Mouse (Mus musculus): ENCODE measurements at regions not wholly inside any gene's neighbourhood (a gene's known extent, or its start where the extent isn't known, plus 50 kb on each side); places are given as distances from the start of the nearest gene placed in this dataset.
"Not testable (repeated sequence)": the region's sequence is repeated elsewhere in the genome, so short reads cannot be mapped to it uniquely, and the experiment has no call there.

DNA sequence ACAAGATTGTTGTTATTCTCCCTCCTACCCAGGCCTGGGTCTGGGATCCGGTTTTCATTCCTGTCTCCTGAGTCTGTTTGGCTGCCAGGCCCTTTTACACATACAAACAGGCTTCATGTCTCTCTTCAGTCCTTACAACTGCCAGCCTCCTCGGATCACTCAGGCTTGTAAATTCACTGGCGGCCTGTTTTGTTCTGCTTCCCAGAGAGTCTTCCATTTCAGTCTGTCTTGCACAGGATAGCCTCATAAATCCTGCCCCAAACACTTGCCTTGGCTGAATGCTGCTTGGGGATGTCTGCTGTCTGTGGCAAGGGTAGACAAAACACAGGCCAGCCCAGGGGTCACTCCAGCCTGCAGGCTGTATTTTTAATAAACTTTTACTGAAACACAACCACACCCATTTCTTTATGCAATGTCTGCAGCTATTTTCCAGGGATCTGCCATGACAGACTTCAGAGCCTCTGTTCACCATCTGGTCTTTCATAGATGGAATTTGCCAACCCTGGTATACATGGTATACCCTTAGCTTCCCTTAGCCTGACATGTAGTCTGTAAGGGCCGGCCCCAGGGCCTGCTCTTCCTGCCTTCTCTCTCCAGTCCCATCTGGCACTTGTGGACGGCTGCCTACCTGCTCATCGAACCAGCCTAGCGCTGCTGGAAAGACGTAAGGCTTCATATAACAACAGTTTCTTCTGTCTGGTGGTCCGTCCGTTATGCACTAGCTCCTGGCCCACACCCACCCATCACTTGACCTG, 149.0 kb upstream of the Mocs1 start:
- no peak for DNase-seq (ENCODE audit: low spot score in 2 of 2)

DNA sequence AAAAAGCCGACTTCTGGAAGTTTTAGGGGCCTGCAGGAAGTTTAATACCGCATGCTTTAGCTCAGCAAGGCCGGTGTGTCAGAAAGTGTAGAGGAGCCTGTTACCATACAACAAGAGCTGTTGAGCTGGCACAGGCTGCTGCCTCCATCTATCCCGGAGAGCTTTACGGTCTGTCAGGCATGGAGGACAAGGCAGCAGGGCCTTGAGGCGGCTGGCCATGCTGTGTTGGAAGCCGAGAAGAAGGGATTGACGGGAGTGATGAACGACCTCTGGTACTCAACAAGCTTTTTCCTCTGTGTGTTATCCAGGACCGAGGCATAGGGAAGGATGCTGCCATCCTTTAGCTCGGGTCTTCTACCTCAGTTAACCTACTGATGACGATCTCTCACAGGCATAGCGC, 146.8 kb upstream of the Mocs1 start:
- no peak for DNase-seq (ENCODE audit: low spot score in 2 of 2)

DNA sequence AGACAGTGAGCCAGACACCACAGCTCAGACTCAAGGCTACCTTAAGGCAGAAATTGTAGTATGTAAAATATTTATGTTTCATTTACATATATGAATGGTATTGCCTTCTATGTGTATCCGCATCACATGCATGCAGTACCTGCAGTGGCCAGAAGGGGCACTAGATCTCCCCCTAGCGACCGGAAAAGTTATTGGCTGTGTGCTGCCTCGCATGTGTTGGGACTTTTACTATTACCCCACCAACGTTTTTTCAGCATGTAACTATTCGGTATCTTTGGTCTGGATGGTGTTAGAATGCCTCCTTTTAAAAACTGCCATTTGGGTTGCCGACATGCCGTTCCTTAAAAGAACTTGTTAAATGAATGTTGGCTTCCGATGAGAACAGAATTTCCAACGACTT, 145.7 kb upstream of the Mocs1 start:
- DNase-seq (ENCODE audit: low spot score in 2 of 2): no peak

DNA sequence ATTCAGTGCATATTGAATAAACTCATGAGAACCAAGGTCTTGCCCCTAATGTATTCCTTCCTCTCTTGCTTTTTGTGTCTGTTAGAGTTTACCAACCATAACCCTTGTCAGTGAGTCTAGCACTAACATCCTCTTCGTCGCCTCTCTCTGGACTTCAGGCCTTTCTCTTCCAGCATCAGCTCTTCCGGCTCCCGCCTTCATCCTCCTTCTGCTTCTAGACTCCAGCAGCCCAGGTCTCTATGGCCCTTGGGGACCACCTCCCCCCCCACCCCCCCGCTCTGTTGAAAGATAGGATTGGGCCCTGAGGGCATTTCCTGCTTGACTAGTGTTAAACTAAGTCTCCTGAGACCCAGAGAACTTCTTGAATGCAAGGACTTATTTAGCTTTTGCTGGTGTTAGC, 144.7 kb upstream of the Mocs1 start:
- DNase-seq (ENCODE audit: low spot score in 2 of 2): no peak

DNA sequence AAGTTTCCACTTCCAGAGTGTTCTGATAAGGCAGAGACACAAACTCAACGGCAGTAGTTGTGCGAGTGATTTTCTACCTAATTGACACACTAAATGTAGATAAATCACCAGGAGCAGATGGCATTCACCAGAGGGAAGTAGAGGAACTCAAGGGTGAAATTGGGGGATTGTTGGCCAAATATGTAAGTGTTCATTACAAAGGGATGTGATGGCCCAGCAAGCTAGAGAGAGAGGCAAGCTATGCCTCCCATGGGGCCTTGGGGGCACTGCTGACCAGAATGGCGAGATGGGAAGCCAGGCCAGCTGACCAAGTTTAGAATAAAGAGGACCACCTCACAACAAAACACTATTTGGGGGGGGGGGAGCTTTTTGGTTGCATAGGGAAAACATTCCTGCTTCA, 136.5 kb upstream of the Mocs1 start:
- no peak for DNase-seq (ENCODE audit: low spot score in 2 of 2)

DNA sequence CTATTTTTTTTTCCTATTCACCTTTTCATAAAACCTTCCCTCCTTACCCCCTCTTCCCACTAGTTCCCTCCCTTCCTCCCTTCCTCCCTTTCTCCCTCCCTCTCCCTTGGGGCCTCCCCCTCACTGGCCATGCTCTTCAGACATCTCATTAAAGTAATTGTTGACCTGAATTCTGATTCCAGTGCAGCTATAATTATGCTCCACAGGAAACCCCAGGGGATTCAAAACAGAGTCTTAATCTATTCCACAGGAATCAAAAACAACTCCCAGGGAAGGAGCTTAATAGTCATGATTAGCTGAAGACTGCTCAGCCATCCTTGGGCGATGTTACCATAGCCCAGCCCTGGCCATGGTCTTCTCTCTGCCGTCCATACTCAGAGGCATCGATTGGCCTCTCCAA, 123.7 kb upstream of the Mocs1 start:
- no peak for DNase-seq (ENCODE audit: low spot score in 2 of 2)

DNA sequence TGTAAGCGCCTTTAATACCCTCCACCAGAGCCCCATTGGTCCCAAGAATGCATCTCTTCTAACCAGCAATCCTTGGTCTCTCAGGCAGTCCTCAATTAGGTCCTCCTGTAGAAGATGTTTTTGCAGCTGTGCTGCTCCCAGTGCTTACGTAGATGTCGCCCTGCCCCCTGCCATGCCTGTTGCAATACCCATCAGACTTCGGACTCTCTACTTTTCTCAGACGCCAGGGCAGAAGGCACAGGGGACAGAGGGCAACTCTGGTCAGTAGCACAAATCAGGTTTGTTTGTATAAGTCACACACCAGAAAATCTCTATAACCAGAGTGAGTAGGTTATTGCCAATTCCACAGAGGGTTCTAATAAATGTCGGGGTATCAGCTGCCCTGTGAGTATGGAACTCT, 123.0 kb upstream of the Mocs1 start:
- no peak for DNase-seq (ENCODE audit: low spot score in 2 of 2)

DNA sequence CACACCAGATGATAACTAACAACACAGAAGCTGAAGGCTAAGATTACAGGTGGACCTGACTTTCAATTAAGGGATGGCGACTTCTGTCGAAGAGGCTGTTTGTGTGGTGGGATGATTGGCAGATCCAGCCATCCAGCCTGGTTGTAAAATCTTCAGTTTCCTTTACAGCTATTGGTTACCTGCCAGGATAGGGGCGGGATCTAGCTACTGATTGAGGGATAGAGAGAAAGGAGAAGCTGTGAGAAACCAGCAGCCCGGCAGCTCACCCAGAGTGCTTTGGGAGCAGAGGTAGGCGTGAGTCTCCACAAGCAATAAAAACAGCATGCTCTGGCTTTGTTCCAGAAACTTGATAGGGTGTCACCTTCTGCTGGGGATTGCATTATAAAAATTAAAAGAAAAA, 119.1 kb upstream of the Mocs1 start:
- DNase-seq (ENCODE audit: low spot score in 2 of 2): peak; percentile 73 to 76

DNA sequence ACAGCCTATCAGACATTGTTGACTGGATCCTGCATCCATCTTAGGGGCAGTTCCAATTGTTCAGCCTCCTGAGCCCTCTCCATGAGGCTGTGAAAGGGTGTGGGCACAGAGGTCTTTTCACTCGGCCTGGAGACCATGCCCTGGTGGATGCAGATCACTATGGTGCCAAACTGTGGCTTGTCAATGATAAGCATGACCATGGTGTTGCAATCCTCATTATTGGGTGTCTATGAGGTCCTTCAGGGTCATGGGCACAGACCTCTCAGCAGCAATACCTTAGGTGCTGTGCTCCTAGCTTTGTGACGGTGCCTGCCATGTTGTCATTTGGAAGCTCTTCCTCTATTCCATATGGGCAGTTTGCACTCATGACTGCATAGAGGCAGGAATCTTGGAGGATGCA, 114.0 kb upstream of the Mocs1 start:
- DNase-seq (ENCODE audit: low spot score in 2 of 2): no peak

DNA sequence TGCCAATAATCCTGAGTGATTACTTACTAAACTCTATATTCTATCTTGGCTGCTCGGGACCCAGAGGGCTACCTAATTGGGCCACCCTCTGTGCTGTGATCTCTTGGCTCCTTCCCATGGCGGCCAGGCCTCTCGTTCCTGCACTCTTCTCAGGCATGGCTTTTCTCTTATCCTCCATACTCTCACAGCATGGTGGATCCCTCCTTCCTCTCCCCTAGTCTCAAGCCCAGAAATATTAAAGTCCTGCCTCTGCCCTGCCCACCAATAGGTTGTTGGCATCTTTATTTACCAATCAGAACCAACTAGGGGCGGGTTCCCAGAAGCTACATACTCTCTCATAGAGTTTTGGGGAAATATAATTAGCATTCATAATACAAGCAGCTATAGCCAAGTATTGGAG, 100.6 kb upstream of the Mocs1 start:
- no peak for DNase-seq (ENCODE audit: low spot score in 2 of 2)

DNA sequence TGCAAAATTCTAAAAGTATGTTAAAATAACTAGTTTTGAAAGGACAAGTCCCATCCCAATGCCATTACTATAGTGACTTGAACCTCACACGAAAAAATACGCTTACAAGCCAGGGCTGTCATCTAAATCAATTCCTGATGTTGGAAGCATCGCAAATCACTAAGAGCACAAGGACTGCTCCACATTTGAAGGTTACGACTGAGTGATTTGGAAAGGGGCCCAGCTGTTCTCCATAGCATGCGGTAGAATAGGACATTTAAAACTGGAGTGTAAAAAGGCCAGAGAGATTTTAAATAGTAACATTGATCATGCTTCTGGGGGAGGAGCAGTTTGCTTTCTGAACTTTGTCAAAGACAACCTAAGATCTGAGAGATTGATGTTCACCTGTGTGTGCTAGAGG, 92.8 kb upstream of the Mocs1 start:
- DNase-seq (ENCODE audit: low spot score in 2 of 2): no peak

DNA sequence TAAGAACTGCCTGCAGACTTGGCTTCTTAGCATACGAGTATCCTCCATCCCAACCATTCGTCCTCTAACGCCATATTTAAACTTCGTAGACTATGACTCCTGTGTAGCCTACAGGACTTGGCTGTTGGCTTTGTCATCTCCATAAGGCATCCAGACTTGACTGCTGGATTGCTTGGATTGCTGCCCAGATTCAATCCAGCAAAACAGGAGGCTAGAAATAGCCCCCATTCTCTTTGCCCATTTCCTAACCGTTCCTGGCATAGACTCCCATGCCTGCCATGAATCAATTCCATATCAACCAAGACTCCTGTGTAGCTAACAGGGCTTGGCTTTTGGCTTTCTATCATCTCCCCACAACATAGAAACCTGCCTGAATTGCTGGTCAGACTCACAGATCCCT, 90.3 kb upstream of the Mocs1 start:
- DNase-seq (ENCODE audit: low spot score in 2 of 2): no peak

DNA sequence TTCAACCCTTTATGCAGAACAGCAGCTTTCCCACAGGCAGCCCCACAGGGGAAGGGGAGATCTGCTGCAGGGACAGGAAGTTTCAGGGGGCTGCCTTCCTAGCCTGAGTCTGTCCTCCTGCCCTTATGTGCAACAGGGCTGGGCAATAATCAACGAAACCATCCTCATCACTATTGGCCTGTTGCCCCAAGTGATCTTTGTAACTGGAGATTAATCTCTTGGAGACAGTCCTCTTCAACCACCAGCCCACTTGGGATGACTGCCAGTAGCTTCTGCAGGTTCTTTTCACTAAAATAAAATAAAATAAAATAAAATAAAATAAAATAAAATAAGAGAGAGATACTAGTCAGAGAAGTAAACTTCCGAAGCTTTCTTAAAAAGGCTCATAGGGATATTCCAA, 85.5 kb upstream of the Mocs1 start:
- DNase-seq (ENCODE audit: low spot score in 2 of 2): no peak

DNA sequence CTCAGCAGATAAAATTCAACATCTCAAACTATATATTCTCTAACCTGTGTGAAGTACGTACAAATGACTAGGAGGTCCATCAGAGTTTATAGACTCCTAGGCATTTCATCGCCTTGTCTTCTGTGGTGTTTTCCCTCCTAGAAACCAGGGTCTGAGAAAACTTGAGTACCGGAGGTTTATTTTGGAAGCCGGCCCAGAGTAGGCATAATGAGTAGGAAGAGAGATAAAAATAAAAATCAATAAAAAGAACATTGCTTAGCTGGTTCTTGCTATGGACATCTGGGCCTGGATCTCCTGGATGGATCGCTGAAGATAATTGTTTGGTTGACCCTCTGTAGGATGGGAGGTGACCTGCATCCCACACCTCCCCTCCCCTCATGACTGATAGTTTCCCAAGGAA, 81.5 kb upstream of the Mocs1 start:
- peak in 1 of 2 experiments; percentile 13 for DNase-seq (ENCODE audit: low spot score in 2 of 2)

DNA sequence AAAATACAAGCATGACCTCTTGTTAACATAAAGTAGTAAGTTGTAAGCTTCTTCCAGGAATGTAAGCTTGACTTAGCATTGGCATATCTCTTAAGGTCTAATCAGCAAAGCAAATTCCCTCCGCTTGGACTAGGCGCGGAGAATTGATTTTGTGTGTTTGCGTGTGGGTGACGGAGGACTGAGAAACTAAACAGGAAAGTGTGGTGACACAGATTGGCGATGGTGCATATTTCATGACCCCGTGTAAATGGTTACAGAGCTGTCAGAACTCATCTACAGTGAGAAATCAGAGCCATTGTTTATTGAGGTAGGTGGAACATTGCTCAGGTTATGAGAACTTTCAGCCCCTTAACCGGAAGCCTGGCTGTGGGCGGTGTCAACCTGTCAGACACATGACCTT, 78.8 kb upstream of the Mocs1 start:
- no peak for DNase-seq (ENCODE audit: low spot score in 2 of 2)

DNA sequence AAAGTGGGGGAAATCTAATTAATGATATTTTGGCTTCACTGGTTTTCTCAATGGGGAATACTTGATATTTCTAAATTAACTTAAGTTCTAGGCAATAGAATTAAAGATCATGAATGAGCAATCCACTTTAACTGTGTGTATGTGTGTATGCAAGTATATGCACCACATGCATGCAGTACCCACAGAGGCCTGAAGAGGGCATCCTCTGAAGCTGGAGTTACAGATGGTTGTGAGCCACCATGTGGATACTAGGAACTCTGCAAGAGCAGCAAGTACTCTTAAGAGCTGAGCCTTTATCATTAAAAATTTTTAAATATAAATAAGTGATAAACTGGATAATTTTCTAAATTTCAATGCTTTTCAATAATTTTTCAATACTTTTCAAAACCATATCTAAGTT, 69.0 kb upstream of the Mocs1 start:
- no peak for DNase-seq (ENCODE audit: low spot score in 2 of 2)

DNA sequence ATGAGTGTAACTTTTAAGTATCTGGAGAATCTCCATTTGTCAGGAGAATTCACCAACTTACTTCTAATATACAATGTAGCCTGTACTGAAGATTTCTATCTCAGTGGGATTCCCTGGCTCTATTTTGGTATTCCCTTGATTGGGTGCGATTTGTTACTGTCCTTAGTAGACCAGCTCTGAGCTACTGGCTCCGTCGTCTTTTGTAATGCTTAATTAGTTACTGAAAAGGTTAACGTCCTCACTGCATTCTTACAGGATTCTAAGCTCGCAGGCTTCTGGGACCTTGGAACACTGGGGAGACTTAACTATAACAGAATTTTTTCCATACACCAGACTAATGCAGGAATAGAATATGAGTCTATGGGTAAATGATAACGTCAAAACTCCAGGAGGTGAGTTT, 67.9 kb upstream of the Mocs1 start:
- not testable (repeated sequence) for DNase-seq (ENCODE audit: low spot score in 2 of 2)

DNA sequence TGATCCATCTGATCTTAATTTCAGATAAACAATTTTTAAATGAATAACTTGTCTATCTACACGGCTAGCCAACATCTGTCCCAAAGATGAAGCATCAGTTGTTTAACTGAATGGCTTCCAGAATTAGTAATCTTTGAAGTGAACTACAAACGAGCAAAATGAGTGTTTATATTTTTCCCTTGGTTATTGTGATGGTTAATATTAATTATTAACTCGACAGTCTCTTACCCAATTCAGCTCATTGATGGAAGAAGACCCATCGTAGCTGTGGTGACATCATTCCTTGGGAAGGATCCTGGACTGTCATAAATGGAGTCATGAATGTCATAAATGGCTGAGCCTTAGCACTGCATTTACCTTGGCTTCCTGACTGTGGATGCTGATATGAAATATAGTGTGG, 60.4 kb upstream of the Mocs1 start:
- no peak for DNase-seq (ENCODE audit: low spot score in 2 of 2)

DNA sequence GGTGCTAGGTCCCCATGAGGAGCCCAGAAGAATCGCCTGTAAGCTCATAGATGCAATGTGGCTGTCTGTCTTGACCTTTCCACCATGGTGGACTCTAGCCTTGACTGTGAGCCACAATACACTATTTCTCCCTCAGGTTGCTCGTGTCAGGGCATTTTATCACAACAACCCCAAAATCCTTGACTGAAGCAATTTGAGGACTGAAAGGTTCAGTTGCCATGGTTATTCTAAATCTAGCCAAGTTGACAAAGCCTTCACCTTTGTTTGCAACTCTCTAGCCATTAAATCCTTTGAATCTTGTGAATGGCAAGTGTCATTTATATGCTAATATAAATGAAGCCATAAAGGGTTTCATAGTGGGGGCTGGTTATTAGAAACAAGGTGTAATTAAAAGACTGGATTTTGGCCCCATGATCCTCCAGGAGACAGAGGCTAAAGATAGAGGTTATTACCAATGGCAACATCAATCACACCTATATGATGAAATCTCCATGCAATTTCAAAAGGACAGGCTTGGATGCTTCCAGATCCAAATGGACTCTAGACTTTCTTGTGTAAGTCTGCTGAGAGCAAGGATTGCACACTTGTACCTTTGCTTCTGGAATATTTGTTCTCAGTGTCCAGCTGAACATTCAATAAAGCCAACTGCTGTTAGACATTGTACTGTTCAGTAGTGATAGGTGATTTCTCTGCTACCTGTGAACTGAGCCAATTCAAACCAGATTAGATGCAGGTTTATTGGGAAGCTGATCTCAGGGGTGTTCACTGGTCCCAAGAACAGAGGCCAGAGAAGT, 59.5 kb upstream of the Mocs1 start:
- no peak for DNase-seq (ENCODE audit: low spot score in 2 of 2)

DNA sequence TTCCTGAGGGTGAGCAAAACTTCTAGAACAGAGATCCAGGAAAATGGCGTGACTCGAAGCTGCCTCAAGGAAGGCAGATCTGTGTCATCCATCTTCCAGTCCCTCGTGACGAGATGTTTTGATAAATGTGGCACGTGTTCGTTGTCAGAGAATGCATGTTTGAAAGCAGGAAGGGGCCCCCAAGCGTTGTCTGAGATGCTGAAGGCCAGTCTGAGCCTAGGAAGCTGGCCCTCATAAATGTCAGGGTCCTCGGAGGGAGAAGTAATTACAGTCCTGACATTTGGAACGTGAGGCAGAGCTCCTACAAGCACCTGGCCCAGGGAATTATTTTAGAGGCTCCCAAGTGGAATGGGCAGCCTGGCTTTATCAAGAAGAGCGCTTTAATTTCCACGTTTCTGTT, 50.5 kb upstream of the Mocs1 start:
- DNase-seq (ENCODE audit: low spot score in 2 of 2): no peak
